Mouse (Mus musculus) heart, embryonic 15.5 days (tissue): ENCODE measurements around the gene Pla2g2c. TPM values are rescaled to one million over a fixed set of nuclear protein-coding genes. Genes with fewer than 3 reads are reported as not detected.

Experiments
- ATAC-seq: fragments of 200-750 bp; cut with Nextera tagmentation; replicated peaks from 2 replicates; pipeline ENCODE4 v1.8.0; 2017; ENCODE audit warnings: low read depth, moderate TSS enrichment; ENCODE audit not compliant: insufficient number of reproducible peaks, insufficient read depth, low FRiP score
- H3K27ac ChIP-seq: fragments of 300-500 bp; sonication (generic); 2 replicates; pipeline ENCODE4 v1.5.1; 2015; ENCODE audit warnings: mild to moderate bottlenecking, inconsistent platforms
- H3K27me3 ChIP-seq: fragments of 300-500 bp; sonication (generic); 2 replicates; pipeline ENCODE4 v1.6.1; 2015; ENCODE audit warnings: inconsistent platforms
- H3K36me3 ChIP-seq: fragments of 300-500 bp; sonication (generic); 2 replicates; pipeline ENCODE4 v1.6.1; 2015; ENCODE audit warnings: mild to moderate bottlenecking, inconsistent platforms
- H3K4me1 ChIP-seq: fragments of 300-500 bp; sonication (generic); replicated peaks from 2 replicates; pipeline ENCODE4 v1.6.1; 2015; ENCODE audit warnings: inconsistent platforms
- H3K4me2 ChIP-seq: fragments of 300-500 bp; sonication (generic); 2 replicates; pipeline ENCODE4 v1.6.1; 2015; ENCODE audit warnings: inconsistent platforms, mild to moderate bottlenecking, moderate library complexity
- H3K4me3 ChIP-seq: fragments of 300-500 bp; sonication (generic); 2 replicates; pipeline ENCODE4 v1.5.1; 2015; ENCODE audit warnings: mild to moderate bottlenecking, inconsistent platforms
- H3K9ac ChIP-seq: fragments of 300-500 bp; sonication (generic); 2 replicates; pipeline ENCODE4 v1.6.1; 2015; ENCODE audit warnings: mild to moderate bottlenecking, inconsistent platforms
- H3K9me3 ChIP-seq: fragments of 300-500 bp; sonication (generic); replicated peaks from 2 replicates; pipeline ENCODE4 v1.6.1; 2016; ENCODE audit warnings: inconsistent platforms
- WGBS: fragments of 180-500 bp; shearing (Covaris S2); methylation state at CpG from one replicate; pipeline ENCODE4 v1.1.7; 2015; ENCODE audit warnings: mixed read lengths; 5-methylcytosine and 5-hydroxymethylcytosine counted together
- polyA plus RNA-seq: library from polyadenylated mRNA; unstranded; fragments of >200 nt; fragmentation: Nextera tagmentation; extraction: Ambion mirVana; gene quantifications from 2 replicates; pipeline ENCODE4 v1.2.1, GENCODE M21; 2015

Pla2g2c gene
- polyA plus RNA-seq, 1 experiment from 2014 or later = 0.24 TPM

- H3K4me2 ChIP-seq = no peak overlapping the region
- no peak overlapping the region for H3K27ac ChIP-seq
- H3K4me1 ChIP-seq = 0 out of 2 replicates have a peak, but pooled peaks cover 2% of the 10 kb centered on the region
- peaks cover 42% of the 10 kb centered on the region for H3K27me3 ChIP-seq
- no peak overlapping the region for H3K4me3 ChIP-seq
- H3K36me3 ChIP-seq = no peaks in the 10 kb centered on the region
- H3K9me3 ChIP-seq = no peaks in the 10 kb centered on the region
- no peak for ATAC-seq
- no peak overlapping the region for H3K9ac ChIP-seq
- 52% methylated on average over 4 of the region's 4 CpGs for WGBS
Measured at GRCm38 (mm10) chr4:138785721-138786120, 61.1 kb downstream of the Pla2g2c start.

DNA sequence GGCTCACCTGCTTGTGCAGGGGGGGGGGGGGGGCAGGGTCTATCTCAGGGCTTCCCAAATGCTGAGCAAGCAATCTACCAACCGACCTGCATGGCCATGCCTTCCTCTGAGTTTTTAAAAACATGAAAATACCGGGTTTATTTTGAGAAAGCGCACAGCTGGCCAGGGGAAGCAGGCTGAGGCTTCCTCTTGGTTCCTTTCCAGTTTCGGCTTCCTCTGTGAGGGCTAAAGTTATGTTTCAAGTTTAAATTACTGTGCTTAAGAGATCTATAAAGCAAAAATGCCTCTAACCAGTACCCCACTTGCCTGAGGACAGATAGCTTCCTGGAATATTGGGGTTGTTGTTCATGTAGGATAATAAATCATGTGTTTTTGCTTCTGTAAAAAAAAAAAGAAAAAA, 61.5 kb downstream of the Pla2g2c start:
- ATAC-seq = no peak
- Histone ChIP-seq H3K4me2 (no peak overlapping the region), H3K9me3 (no peaks in the 10 kb centered on the region), H3K36me3 (no peaks in the 10 kb centered on the region), H3K9ac (no peak overlapping the region), H3K27ac (no peak overlapping the region), H3K4me3 (no peak overlapping the region), H3K4me1 (0 out of 2 replicates have a peak, but pooled peaks cover 2% of the 10 kb centered on the region), H3K27me3 (peaks cover 45% of the 10 kb centered on the region)
- WGBS = 48% methylated on average over 4 of the region's 4 CpGs

DNA sequence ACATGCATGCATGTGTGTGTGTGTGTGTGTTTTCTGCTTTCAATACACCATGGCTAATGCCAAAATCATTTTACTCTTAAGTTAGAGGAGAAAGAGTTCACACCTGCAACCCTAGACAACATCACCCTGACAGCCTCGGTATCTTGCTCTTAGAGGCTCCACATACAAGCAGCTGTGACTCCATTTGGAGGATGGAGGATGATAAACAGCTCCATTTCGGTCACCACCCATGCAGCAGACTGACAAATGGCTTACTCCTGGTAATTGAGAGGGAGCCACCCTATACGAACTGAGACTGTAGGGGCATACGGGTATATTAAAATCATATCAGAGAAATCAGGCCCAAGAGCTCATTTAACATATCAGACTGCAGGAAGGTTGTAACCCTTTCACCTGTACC, 63.8 kb downstream of the Pla2g2c start:
- Histone ChIP-seq H3K4me1 (0 out of 2 replicates have a peak, but pooled peaks cover 2% of the 10 kb centered on the region), H3K9me3 (no peaks in the 10 kb centered on the region), H3K36me3 (no peaks in the 10 kb centered on the region), H3K27ac (no peak overlapping the region), H3K4me2 (no peak overlapping the region), H3K4me3 (no peak overlapping the region), H3K27me3 (peaks cover 43% of the 10 kb centered on the region), H3K9ac (no peak overlapping the region)
- ATAC-seq = no peak
- 70% methylated on average over 4 of the region's 4 CpGs for WGBS

DNA sequence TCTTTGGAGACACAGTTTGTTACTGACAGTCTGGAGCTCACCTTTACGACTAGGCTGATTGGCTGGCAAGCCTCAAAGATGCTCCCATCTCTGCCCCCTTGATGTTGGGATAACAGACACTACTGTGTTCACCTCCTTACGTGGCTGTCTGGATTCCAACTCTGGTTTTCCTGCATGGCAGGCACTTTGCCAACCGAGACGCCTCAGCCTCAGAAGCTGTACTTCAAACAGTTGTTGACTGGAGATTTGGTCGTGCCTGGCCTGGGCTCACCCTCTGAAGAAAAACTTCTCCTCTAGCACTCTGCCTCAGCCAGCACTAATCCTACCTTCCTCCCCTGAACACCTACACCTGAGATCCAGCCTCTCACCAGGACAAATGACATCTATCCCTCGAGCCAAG, 66.9 kb downstream of the Pla2g2c start:
- H3K4me3 ChIP-seq = no peak overlapping the region

GRCm38 (mm10) chr4:138792599-138792998, 68.0 kb downstream of the Pla2g2c start:
- H3K27me3 ChIP-seq = peaks cover 29% of the 10 kb centered on the region
- no peak for ATAC-seq
- no peak overlapping the region for H3K4me2 ChIP-seq
- 0 out of 2 replicates have a peak, but pooled peaks cover 2% of the 10 kb centered on the region for H3K4me1 ChIP-seq
- no peaks in the 10 kb centered on the region for H3K36me3 ChIP-seq
- H3K9me3 ChIP-seq = no peaks in the 10 kb centered on the region
- 35% methylated on average over 9 of the region's 9 CpGs for WGBS
- no peak overlapping the region for H3K27ac ChIP-seq
- no peak overlapping the region for H3K4me3 ChIP-seq
- no peak overlapping the region for H3K9ac ChIP-seq

More for the DNA sequence above, 66.9 kb downstream of the Pla2g2c start:
- peaks cover 36% of the 10 kb centered on the region for H3K27me3 ChIP-seq
- no peak overlapping the region for H3K4me2 ChIP-seq
- 0 out of 2 replicates have a peak, but pooled peaks cover under 1% of the 10 kb centered on the region for H3K4me1 ChIP-seq
- no peak for ATAC-seq
- H3K9me3 ChIP-seq = no peaks in the 10 kb centered on the region
- no peak overlapping the region for H3K27ac ChIP-seq
- WGBS = 46% methylated on average over 6 of the region's 6 CpGs
- H3K36me3 ChIP-seq = no peaks in the 10 kb centered on the region
- H3K9ac ChIP-seq = no peak overlapping the region

DNA sequence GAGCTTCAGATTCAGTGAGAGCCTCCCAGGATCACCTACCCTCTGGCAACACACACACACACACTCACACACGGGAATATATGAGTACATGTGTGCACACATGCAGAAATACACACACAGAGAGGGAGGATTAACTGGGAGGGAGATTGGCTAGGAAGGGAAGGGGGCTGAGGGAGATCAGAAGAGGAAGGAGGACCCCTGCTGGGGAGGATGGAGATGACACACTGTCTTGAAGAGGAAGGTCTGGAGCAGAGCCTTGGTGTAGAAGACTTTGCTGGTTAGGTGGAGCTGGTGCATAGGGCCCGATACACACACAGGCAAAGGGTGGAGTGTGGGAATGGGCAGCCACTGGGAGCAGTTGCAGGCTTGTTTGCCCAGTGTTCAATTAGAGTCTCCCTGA, 68.7 kb downstream of the Pla2g2c start:
- 0 out of 2 replicates have a peak, but pooled peaks cover 2% of the 10 kb centered on the region for H3K4me1 ChIP-seq
- H3K36me3 ChIP-seq = no peaks in the 10 kb centered on the region
- H3K9me3 ChIP-seq = no peaks in the 10 kb centered on the region
- 46% methylated on average over 2 of the region's 2 CpGs for WGBS
- H3K27me3 ChIP-seq = peaks cover 23% of the 10 kb centered on the region
- no peak for ATAC-seq
- H3K4me2 ChIP-seq = no peak overlapping the region
- no peak overlapping the region for H3K27ac ChIP-seq
- no peak overlapping the region for H3K9ac ChIP-seq
- no peak overlapping the region for H3K4me3 ChIP-seq

DNA sequence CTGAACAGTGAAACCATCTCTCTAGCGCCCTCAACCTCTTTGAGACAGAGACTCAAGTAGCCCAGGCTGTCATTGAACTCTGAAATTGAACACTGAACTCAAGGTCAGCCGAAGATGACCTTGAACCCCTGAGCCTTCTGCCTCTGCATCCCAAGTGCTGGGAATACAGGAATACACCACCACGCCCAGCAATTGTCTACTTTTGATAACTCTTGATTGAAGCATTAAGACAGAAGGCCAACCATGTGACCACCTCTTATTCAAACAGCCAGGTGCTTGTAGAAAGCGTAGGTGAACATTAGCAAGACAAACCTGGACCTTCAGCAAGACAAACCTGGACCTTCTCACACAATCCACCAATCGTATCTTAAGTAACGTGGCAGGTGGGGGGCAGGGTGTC, 69.8 kb downstream of the Pla2g2c start:
- Histone ChIP-seq H3K27ac (no peak overlapping the region), H3K9me3 (no peaks in the 10 kb centered on the region), H3K4me1 (0 out of 2 replicates have a peak, but pooled peaks cover 2% of the 10 kb centered on the region), H3K9ac (no peak overlapping the region), H3K27me3 (peaks cover 21% of the 10 kb centered on the region), H3K4me2 (no peak overlapping the region), H3K36me3 (no peaks in the 10 kb centered on the region), H3K4me3 (no peak overlapping the region)
- WGBS = 83% methylated on average over 6 of the region's 6 CpGs
- ATAC-seq = no peak

Other genes with a start within 250 kb of the Pla2g2c start
- not detected in 2 replicates for gene Vwa5b1, start 88.9 kb upstream of the Pla2g2c start, polyA plus RNA-seq
- gene Ubxn10, start 12.4 kb downstream of the Pla2g2c start, polyA plus RNA-seq = 0.84 and 1.2 TPM in 2 replicates
- 0.09 TPM in 1 of 2 replicates, not detected in the other for gene Pla2g2f, start 32.8 kb downstream of the Pla2g2c start, polyA plus RNA-seq
- not detected in 2 replicates for gene Pla2g2d, start 50.9 kb downstream of the Pla2g2c start, polyA plus RNA-seq
- 2.7 and 3.6 TPM in 2 replicates for gene Pla2g5, start 138.7 kb downstream of the Pla2g2c start, polyA plus RNA-seq
- not detected in 2 replicates for gene Gm13030, start 149.2 kb downstream of the Pla2g2c start, polyA plus RNA-seq
- gene Pla2g2e, start 153.2 kb downstream of the Pla2g2c start, polyA plus RNA-seq = not detected in 2 replicates
- gene Otud3, start 189.2 kb downstream of the Pla2g2c start, polyA plus RNA-seq = 2.6 and 3.3 TPM in 2 replicates
- gene Rnf186, start 242.3 kb downstream of the Pla2g2c start, polyA plus RNA-seq = 0.13 and 0.29 TPM in 2 replicates
- 6.9 and 7.1 TPM in 2 replicates for gene Tmco4, start 248.1 kb downstream of the Pla2g2c start, polyA plus RNA-seq